Mouse (Mus musculus): Measurements from ENCODE around the gene Lamb3. TPM values are rescaled to one million over a fixed set of nuclear protein-coding genes. Genes with fewer than 3 reads are reported as not detected.

Gene Lamb3
- polyA plus RNA-seq (2015; fragmentation: Illumina TruSeq; extraction: RNeasy Lipid Tissue Mini Kit (QIAGEN cat#74804); ENCODE audit: insufficient read depth, low replicate concordance) = 25.5 TPM

GRCm38 (mm10) chr1:193207503-193207902 is at the start of gene Lamb3:
Gene Lamb3 (plus strand): TSS chr1:193207699.

GRCm38 (mm10) chr1:193167746-193168145 is 39.8 kb upstream of the Lamb3 start, which contains the start of gene A130010J15Rik:
Gene A130010J15Rik (plus strand): TSS chr1:193168046.

GRCm38 (mm10) chr1:193201383-193201778 is 6.1 kb upstream of the Lamb3 start, which contains the start of gene Traf3ip3:
Gene Traf3ip3 (minus strand): TSS chr1:193201703.

GRCm38 (mm10) chr1:193263955-193264598 is 56.6 kb downstream of the Lamb3 start, which contains the start of gene Hsd11b1:
Gene Hsd11b1 (minus strand): TSS chr1:193264075.

GRCm38 (mm10) chr1:193272916-193273601 is 65.6 kb downstream of the Lamb3 start, which contains the start of gene G0s2:
Gene G0s2 (minus strand): TSS chr1:193273217.

GRCm38 (mm10) chr1:193370096-193370495 is 162.6 kb downstream of the Lamb3 start, which contains the start of gene Camk1g:
Gene Camk1g (minus strand): TSS chr1:193370298.

Other genes with a start within 250 kb of the Lamb3 start
- 0.07 TPM for gene Syt14, start 171.9 kb upstream of the Lamb3 start, polyA plus RNA-seq (2015; fragmentation: Illumina TruSeq; extraction: RNeasy Lipid Tissue Mini Kit (QIAGEN cat#74804); ENCODE audit: insufficient read depth, low replicate concordance)
- 27.8 TPM for gene Diexf, start 77.4 kb upstream of the Lamb3 start, polyA plus RNA-seq (2015; fragmentation: Illumina TruSeq; extraction: RNeasy Lipid Tissue Mini Kit (QIAGEN cat#74804); ENCODE audit: insufficient read depth, low replicate concordance)
- 2.0 TPM for gene Irf6, start 54.6 kb upstream of the Lamb3 start, polyA plus RNA-seq (2015; fragmentation: Illumina TruSeq; extraction: RNeasy Lipid Tissue Mini Kit (QIAGEN cat#74804); ENCODE audit: insufficient read depth, low replicate concordance)
- 9.6 TPM for gene A130010J15Rik, start 39.7 kb upstream of the Lamb3 start, polyA plus RNA-seq (2015; fragmentation: Illumina TruSeq; extraction: RNeasy Lipid Tissue Mini Kit (QIAGEN cat#74804); ENCODE audit: insufficient read depth, low replicate concordance)
- gene Traf3ip3, start 6.0 kb upstream of the Lamb3 start, polyA plus RNA-seq (2015; fragmentation: Illumina TruSeq; extraction: RNeasy Lipid Tissue Mini Kit (QIAGEN cat#74804); ENCODE audit: insufficient read depth, low replicate concordance) = 319 TPM
- 93.3 TPM for gene Hsd11b1, start 56.4 kb downstream of the Lamb3 start, polyA plus RNA-seq (2015; fragmentation: Illumina TruSeq; extraction: RNeasy Lipid Tissue Mini Kit (QIAGEN cat#74804); ENCODE audit: insufficient read depth, low replicate concordance)
- 6.3 TPM for gene G0s2, start 65.5 kb downstream of the Lamb3 start, polyA plus RNA-seq (2015; fragmentation: Illumina TruSeq; extraction: RNeasy Lipid Tissue Mini Kit (QIAGEN cat#74804); ENCODE audit: insufficient read depth, low replicate concordance)
- gene Camk1g, start 162.6 kb downstream of the Lamb3 start, polyA plus RNA-seq (2015; fragmentation: Illumina TruSeq; extraction: RNeasy Lipid Tissue Mini Kit (QIAGEN cat#74804); ENCODE audit: insufficient read depth, low replicate concordance) = 0.26 TPM